Mouse (Mus musculus) CD8-positive naive resting alpha-beta T cell, adult 57 days (primary cell): ENCODE results near the gene Parm1. TPM values are rescaled to one million over a fixed set of nuclear protein-coding genes. Genes with fewer than 3 reads are reported as not detected.

ENCODE experiments used
- total RNA-seq: library from RNA; stranded (reverse); gene quantifications from one replicate; pipeline ENCODE4 v1.2.4, GENCODE M21; 2023

The Parm1 gene
- total RNA-seq = not detected

DNA sequence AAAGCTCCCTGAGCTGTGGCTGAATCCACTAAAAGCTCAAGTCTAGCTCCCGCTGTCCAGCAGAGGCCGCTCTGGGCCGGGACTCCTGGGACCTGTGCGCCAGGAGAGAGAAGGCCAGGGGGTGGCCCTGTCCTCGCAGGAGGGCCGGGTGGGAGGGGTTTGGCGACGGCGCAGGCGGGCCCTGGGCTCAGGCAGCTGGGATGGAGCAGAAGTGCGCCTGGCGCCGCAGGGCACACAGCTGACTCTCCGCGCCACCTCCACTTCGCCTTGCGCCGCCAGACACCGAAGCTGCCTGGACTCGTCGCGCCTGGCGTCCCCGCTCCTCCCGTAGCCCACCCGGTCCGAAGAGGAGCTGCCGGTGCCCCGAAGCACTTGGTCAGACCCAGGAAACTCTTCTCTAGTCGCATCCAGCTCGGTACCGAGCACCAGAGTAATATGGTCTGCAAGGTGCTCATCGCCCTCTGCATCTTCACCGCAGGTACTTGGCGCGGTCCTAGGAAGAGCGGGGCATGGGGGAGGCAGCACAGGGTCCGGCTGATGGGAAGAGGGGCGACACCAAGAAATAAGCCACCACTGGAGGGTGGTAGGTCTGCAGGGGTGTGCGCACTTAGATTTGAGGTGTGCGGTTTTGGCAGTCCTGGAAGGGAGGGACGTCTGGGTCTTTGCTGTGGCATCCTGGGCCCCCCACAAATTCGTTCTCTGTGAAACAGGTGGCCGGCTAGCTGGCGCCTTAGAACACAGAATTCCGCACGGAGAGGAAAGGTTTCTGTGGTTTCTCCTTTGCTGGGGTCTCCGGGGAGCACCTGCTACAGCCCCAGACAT lies at the start of gene Parm1:
TSS of gene Parm1 (plus strand) at position 136 of the 822 bp plus-strand sequence.

Other genes with a start within 250 kb of the Parm1 start
- 2.6 TPM for gene Btc, start 114.6 kb upstream of the Parm1 start, total RNA-seq